Comparison of ENCODE assay signal across 18 mouse cellular contexts in genomic region chr8:87665337-87665736, GRCm38 (mm10).
"Had no signal": no experiment of that assay in that cellular context is flagged by ENCODE, and none has a peak within 500 bp of the region (broad histone marks: within the 10 kb centered on the region; RNA-seq: fewer than 3 reads in every experiment).

No protein-coding gene starts in this region.

- H3K27ac ChIP-seq: kidney, embryonic 15.5 days; left cerebral cortex, adult 2 months; liver, embryonic 13.5 days; midbrain, embryonic 12.5 days; midbrain, embryonic 15.5 days; neural tube, embryonic 13.5 days; stomach, embryonic 15.5 days had no signal

- H3K4me3 ChIP-seq: kidney, embryonic 15.5 days; left cerebral cortex, adult 2 months; liver, embryonic 13.5 days; midbrain, embryonic 12.5 days; midbrain, embryonic 15.5 days; myocyte; neural tube, embryonic 13.5 days; stomach, embryonic 15.5 days had no signal

- H3K36me3 ChIP-seq: kidney, embryonic 15.5 days; liver, embryonic 13.5 days; midbrain, embryonic 12.5 days; midbrain, embryonic 15.5 days; neural tube, embryonic 13.5 days; stomach, embryonic 15.5 days had no signal

- H3K9me3 ChIP-seq: kidney, embryonic 15.5 days; liver, embryonic 13.5 days; midbrain, embryonic 12.5 days; midbrain, embryonic 15.5 days; neural tube, embryonic 13.5 days; stomach, embryonic 15.5 days had no signal

- DNase-seq: kidney, postnatal 10 days; kidney, postnatal 36 days; layer of hippocampus, postnatal 36 days; liver, embryonic 13.5 days; lung, adult 2 months; lung, postnatal 14 days; lung, postnatal 4 days; retina, postnatal 1 day; right cerebral cortex, postnatal 25 days; spleen, adult 18-20 months; thymus, postnatal 25 days had no signal

- H3K27me3 ChIP-seq: midbrain, embryonic 15.5 days had no signal

- H3K9ac ChIP-seq: kidney, embryonic 15.5 days; liver, embryonic 13.5 days; midbrain, embryonic 12.5 days; midbrain, embryonic 15.5 days; neural tube, embryonic 13.5 days; stomach, embryonic 15.5 days had no signal

- ATAC-seq: midbrain, embryonic 15.5 days had no signal

- H3K4me2 ChIP-seq: kidney, embryonic 15.5 days; liver, embryonic 13.5 days; midbrain, embryonic 12.5 days; midbrain, embryonic 15.5 days; neural tube, embryonic 13.5 days; stomach, embryonic 15.5 days had no signal
